Mouse (Mus musculus): ENCODE results near the gene Plvap.
"Not testable (repeated sequence)": the region's sequence is repeated elsewhere in the genome, so short reads cannot be mapped to it uniquely, and the experiment has no call there.

DNA sequence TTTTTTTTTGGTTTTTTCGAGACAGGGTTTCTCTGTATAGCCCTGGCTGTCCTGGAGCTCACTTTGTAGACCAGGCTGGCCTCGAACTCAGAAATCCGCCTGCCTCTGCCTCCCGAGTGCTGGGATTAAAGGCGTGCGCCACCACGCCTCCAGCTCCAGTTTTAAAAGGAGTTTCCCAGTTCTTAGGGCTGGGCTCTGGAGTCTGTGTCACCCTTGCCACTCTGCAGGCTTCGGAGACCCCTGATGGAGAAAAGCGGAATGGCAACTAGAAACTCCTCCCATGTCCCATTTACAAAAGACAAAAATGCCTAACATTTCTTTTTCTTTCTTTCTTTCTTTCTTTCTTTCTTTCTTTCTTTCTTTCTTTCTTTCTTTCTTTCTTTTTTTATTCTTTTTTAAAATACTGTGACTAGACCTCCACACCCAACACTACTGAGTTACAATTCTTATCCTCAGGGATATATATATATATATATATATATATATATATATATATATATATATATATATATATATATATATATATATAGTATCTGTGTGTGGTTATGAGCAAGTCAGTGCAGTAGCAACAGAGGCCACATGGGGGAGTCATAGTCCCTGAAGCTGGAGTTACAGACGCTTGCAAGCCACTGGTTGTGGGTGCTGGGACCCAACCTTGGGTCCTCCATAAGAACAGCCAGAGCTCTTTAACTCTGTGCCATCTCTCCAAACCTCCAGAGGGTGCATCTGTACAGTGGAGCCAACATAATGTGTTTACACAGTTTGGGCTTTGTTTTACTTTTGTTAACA lies 7.7 kb upstream of the Plvap start:
- peak; percentile 41 to 63 (median 56) for TF ChIP-seq CTCF (IDR thresholded peaks at IDR 0.05 in 2 of 3, conservative IDR thresholded peaks at IDR 0.05 in 1 of 3; ENCODE audit: control insufficient read depth in 1 of 3, insufficient read depth in 1 of 3, low read depth in 2 of 3, low read length in 3 of 3, poor library complexity in 1 of 3, severe bottlenecking in 1 of 3)
- TF ChIP-seq ELF1 (IDR thresholded peaks at IDR 0.05; ENCODE audit: low read depth, low read length); POLR2A (IDR thresholded peaks at IDR 0.05; ENCODE audit: control insufficient read depth in 1 of 2, insufficient read depth in 1 of 2, low read depth in 1 of 2, low read length in 2 of 2, poor library complexity in 1 of 2); JUND (IDR thresholded peaks at IDR 0.05; ENCODE audit: low read depth, low read length); MAFK (IDR thresholded peaks at IDR 0.05; ENCODE audit: borderline replicate concordance, low read depth, low read length); EP300 (IDR thresholded peaks at IDR 0.05; ENCODE audit: low read depth in 1 of 2, low read length in 2 of 2); NELFE (IDR thresholded peaks at IDR 0.05; ENCODE audit: low read depth, low read length); NRF1 (IDR thresholded peaks at IDR 0.05; ENCODE audit: insufficient read depth, low read depth, low read length, poor library complexity, severe bottlenecking); POLR2AphosphoS2 (IDR thresholded peaks at IDR 0.05; ENCODE audit: low read length): not testable (repeated sequence)

Measured in MEL (cell line).